Mouse (Mus musculus): ENCODE measurements around the gene Atp6v0a2.
A peak's percentile ranks its signal among the peaks of the same experiment; 100 is the strongest.

GRCm38 (mm10) chr5:124604296-124604695 lies 24.1 kb upstream of the Atp6v0a2 start:
- TF ChIP-seq POLR2A (IDR thresholded peaks at IDR 0.05; ENCODE audit: insufficient read depth, low read depth, low read length) (no peak), EP300 (IDR thresholded peaks at IDR 0.05; ENCODE audit: insufficient read depth, low read depth, low read length) (0 out of 2 replicates have a peak, but pooled peaks have one; percentile 39)

All from heart, adult 2 months (tissue).